Mouse (Mus musculus) kidney, postnatal 25 days (tissue): ENCODE measurements around the gene Hunk.

Experiments used
- DNase-seq, 2 experiments: peaks; one replicate each; pipeline ENCODE4 v3.0.0; 2021; ENCODE audit warnings: mixed read lengths in 2 of 2

Gene Hunk

GRCm38 (mm10) chr16:90511551-90512296, 125.9 kb downstream of the Hunk start:
- no peak for DNase-seq

GRCm38 (mm10) chr16:90517041-90517440, 131.2 kb downstream of the Hunk start:
- DNase-seq: no peak

DNA sequence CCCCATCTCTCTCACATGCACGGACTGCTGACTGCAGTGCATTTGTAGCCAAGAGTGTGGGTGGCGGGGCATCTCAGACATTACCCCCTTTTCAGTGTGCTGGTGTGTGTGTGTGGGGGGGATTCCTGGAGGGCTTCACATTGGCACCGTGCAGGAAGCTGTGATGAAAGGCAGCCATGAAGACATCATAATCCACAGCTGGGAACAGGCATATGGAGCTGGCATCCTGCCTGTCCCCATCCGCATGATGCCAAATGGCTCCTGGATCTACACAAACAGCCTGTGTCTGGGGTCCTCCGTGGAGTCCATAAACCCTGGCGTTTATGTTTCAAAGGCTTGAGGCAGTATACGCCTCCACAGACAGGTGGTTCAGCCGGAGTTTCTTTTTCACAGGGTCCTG, 132.4 kb downstream of the Hunk start:
- no peak for DNase-seq

DNA sequence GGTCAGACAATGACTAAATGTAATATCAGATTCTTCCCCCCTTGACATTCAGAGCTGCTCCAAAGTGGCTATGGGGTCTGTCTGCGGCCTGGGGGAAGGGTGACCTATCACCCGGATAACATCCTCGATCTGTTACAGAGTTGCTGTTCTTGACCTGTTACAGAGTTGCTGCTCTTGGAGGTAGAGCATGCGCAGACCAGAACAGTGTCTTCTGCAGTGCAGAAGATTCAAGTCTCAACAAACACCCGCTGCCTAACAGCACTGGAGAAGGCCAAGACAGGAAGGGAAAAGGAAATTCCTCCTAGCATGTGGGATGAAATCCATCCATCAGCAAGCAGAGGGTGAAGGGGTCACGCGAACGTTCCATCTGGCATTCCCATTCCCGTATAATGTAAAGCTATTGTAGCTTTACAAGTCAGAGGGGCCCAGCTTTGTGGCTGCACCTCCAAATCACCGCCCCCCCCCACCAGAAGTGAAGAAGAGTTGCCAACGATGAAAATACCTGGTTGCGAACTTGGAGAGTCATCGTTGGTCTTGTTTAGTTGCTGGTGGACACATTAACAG, 133.0 kb downstream of the Hunk start:
- DNase-seq: no peak

DNA sequence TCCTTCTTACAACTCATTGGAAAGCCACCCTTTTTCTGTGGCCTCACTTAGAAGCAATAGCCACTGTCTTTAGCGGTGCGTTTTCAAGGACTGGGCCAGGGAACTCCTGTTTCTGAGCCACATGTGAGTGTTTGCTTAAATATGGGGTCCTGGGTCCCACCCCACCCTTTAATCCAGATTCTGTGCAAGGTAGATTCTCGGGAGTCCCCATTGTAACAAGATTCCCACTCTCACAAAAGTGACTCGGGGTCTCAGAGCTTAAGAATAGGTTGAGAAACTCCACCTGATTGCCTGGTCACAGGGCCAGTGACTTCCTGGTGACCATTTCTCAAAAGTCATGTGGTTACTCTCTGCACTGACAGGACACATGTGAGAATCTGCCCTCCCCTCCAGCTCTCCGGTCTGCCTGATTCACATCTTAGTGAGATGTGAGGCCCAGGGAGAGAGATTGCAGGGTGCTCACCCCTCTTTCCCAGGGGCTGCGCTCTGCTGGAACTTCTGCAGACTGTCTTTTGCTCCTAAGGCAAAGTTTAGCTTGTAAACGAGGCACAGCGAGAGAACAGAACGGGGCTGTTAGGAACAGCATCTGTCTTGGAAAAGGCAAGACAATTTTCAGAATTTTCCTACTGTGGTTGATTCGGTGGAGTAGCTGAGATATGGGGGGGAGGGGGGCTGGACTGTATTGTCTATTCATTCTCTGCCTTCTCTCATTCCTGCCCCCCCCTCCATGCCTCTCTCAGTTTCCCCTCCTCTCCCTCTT, 135.6 kb downstream of the Hunk start:
- DNase-seq: no peak

DNA sequence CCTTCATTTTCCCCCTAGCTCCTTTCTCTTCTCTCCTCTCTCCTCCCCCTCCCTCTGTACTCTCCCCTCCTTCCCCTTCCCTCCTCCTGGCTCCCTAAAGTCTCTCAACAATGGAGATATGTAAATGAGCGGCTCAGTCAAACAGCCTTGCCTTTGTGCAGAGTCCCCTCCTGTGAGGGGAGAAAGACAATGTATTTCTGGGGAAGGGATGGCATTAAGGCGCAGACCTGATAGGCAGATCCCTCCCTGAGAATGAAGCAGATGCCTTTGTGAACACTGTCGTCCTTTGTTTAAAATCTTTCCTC, 136.1 kb downstream of the Hunk start:
- DNase-seq: no peak

GRCm38 (mm10) chr16:90522575-90522974, 136.8 kb downstream of the Hunk start:
- DNase-seq: no peak

GRCm38 (mm10) chr16:90523373-90523772, 137.6 kb downstream of the Hunk start:
- DNase-seq: no peak

GRCm38 (mm10) chr16:90523894-90524293, 138.1 kb downstream of the Hunk start:
- DNase-seq: no peak

GRCm38 (mm10) chr16:90524393-90524792, 138.6 kb downstream of the Hunk start:
- DNase-seq: no peak

DNA sequence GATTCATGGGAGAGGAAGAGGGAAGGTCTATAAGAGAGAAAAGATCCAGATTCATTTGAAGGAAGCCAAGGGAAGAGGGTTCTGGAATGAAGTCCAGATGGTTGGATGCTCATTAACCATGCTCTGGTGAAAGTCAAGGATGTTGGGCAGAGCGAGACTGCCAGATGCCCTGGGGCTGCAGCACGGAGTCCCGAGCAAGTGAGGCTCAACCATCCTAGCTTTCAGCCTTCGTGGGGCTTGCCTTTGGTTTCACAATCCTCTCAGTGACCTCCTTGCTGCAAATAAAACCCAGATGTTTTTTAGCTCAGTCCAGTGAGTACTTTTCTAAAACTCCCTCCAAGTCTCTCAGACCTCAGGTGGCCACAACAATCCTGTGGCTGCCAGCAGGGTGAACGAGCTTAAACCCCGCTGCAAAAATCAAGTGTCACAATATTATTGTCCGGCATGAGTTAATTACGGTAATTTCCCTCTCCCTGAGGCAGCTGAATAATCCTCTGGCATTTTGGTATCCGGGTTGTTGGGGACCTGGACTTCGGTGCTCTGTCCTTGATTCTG, 147.4 kb downstream of the Hunk start:
- no peak for DNase-seq

GRCm38 (mm10) chr16:90534591-90534990, 148.8 kb downstream of the Hunk start:
- no peak for DNase-seq

- no peak for DNase-seq
These were observed 153.1 kb downstream of the Hunk start for GRCm38 (mm10) chr16:90538926-90539325.

DNA sequence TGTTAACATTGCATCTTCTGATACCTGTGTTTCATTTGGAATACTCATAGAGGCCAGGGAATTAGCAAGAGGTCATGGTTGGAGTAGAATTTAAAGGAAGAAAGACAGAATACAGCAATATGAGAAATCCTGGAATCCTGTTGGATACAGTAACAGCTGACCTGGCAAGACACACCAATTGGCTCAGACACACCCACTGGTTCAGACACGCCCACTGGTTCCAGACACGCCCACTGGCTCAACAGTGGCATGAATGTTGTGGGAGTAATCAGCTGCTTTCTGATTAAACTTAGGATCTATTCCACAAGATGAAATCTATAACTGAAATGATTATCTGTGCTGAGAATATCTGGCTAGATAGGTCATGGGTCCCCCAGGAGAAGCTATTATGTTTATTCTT, 155.4 kb downstream of the Hunk start:
- no peak for DNase-seq

DNA sequence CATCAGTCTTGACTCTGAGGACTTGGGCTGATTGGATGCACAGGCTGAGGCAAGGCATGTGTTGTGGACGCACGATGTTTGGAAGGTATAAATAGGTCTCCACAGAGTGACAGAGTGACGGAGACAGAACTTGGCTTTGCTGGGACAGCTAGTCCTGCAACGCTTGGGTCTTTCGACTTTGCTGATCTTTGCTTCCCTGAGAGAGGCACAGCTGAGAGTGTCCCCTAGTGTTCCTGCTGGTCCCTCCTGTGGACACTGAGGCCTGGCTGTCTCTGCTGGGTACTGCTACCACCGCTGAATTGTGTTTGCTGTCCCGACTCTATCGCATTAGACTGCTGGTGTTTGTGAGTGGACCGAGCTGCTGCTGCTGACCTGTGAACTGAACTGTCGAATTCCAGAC, 156.6 kb downstream of the Hunk start:
- no peak for DNase-seq

- no peak for DNase-seq
These were observed 158.4 kb downstream of the Hunk start for GRCm38 (mm10) chr16:90544175-90544574.

- DNase-seq: no peak
These were observed 159.7 kb downstream of the Hunk start for GRCm38 (mm10) chr16:90545509-90545908.

GRCm38 (mm10) chr16:90546591-90546990, 160.8 kb downstream of the Hunk start:
- no peak for DNase-seq

GRCm38 (mm10) chr16:90547996-90548395, 162.2 kb downstream of the Hunk start:
- DNase-seq: no peak
